Mouse (Mus musculus) right cerebral cortex, adult 18-20 months (tissue): ENCODE data around the gene Tkfc.
A peak's percentile ranks its signal among the peaks of the same experiment; 100 is the strongest.
"Not testable (repeated sequence)": the region's sequence is repeated elsewhere in the genome, so short reads cannot be mapped to it uniquely, and the experiment has no call there.

ENCODE experiments used
- DNase-seq: peaks from one replicate; pipeline ENCODE4 v3.0.0; 2022; ENCODE audit warnings: mixed read lengths

Gene Tkfc

GRCm38 (mm10) chr19:10587231-10587630, 18.2 kb downstream of the Tkfc start:
- DNase-seq, result no peak

GRCm38 (mm10) chr19:10585112-10585511, 20.3 kb downstream of the Tkfc start:
- no peak for DNase-seq

- no peak for DNase-seq
Observed at GRCm38 (mm10) chr19:10583550-10584146, 21.8 kb downstream of the Tkfc start.

- no peak for DNase-seq
Observed at GRCm38 (mm10) chr19:10581984-10582383, 23.5 kb downstream of the Tkfc start.

- DNase-seq, result no peak
Observed at GRCm38 (mm10) chr19:10580761-10581160, 24.7 kb downstream of the Tkfc start.

GRCm38 (mm10) chr19:10580102-10580501, 25.4 kb downstream of the Tkfc start:
- no peak for DNase-seq

GRCm38 (mm10) chr19:10576690-10577561, 28.5 kb downstream of the Tkfc start, which contains the start of the genes Cyb561a3 and Tmem138:
Cyb561a3 (plus strand) TSS chr19:10577172.
Tmem138 (minus strand) TSS chr19:10577362.
- peak; percentile 95 for DNase-seq

GRCm38 (mm10) chr19:10569627-10570026, 35.8 kb downstream of the Tkfc start:
- DNase-seq, result no peak

GRCm38 (mm10) chr19:10565217-10565616, 40.2 kb downstream of the Tkfc start:
- DNase-seq, result no peak

GRCm38 (mm10) chr19:10564278-10564677, 41.2 kb downstream of the Tkfc start:
- DNase-seq, result no peak

- no peak for DNase-seq
Observed at GRCm38 (mm10) chr19:10562351-10562750, 43.1 kb downstream of the Tkfc start.

GRCm38 (mm10) chr19:10561558-10562314, 43.7 kb downstream of the Tkfc start:
- no peak for DNase-seq

GRCm38 (mm10) chr19:10560108-10560507, 45.3 kb downstream of the Tkfc start:
- no peak for DNase-seq

GRCm38 (mm10) chr19:10557837-10558375, 47.5 kb downstream of the Tkfc start:
- DNase-seq, result not testable (repeated sequence)

GRCm38 (mm10) chr19:10557430-10557829, 48.0 kb downstream of the Tkfc start:
- DNase-seq, result no peak

GRCm38 (mm10) chr19:10557001-10557400, 48.5 kb downstream of the Tkfc start:
- DNase-seq, result no peak

GRCm38 (mm10) chr19:10555624-10556510, 49.6 kb downstream of the Tkfc start, which contains the start of gene Tmem216:
Tmem216 (minus strand) TSS chr19:10556238.
- peak; percentile 89 for DNase-seq

- DNase-seq, result no peak
Observed at GRCm38 (mm10) chr19:10539454-10539853, 66.0 kb downstream of the Tkfc start.
